Mouse (Mus musculus) A20 (cell line): ENCODE measurements at regions not wholly inside any gene's neighbourhood (a gene's known extent, or its start where the extent isn't known, plus 50 kb on each side); places are given as distances from the start of the nearest gene placed in this dataset.
"Not testable (repeated sequence)": the region's sequence is repeated elsewhere in the genome, so short reads cannot be mapped to it uniquely, and the experiment has no call there.

Source experiments
- DNase-seq: peaks from one replicate; pipeline ENCODE4 v3.0.0-alpha.2; 2011; ENCODE audit warnings: low read depth, low spot score

DNA sequence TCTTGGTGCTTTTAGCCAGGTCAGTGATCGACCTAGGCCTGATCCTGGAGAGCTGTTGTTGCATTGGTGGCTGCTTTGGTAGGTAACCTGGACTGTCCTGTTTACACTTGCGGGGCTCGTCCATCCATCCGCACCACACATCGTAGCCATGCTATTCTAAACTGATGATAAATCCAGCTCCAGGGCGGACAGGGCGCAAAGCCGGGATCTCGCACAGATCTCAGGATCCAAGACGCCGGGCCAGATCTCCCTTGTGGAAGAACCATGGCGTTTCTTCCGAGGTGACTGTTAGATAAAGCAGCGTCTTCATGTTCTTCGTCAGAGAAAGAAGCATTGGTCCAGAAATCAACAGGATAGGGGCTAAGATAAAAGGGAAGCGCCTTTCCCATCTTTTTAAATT lies 115.6 kb downstream of the Sec16b start:
- not testable (repeated sequence) for DNase-seq

- no peak for DNase-seq
Measured at GRCm38 (mm10) chr1:157632586-157632985, 126.1 kb downstream of the Sec16b start.

DNA sequence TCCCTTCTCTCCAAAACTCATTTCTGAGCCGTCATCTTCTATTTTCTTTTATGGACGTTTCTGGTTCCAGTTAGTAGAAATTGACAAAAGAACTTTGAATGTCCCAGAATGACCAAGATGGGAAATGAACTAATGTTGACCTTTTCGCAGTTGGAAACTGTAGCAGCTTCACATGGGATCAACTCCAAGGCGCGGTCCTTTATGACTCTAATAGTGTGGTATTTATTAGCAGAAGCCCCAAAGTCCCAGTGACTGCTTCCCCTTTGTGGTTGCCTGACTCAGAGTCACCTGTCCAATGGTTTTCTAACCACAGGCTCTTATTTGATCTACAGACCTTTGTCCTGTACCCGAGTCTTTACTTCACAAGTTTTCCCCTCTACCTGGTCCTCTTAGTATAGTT lies 126.9 kb downstream of the Sec16b start:
- DNase-seq: no peak

- no peak for DNase-seq
Measured at GRCm38 (mm10) chr1:157635776-157636175, 129.2 kb downstream of the Sec16b start.

- DNase-seq: no peak
Measured at GRCm38 (mm10) chr1:157643524-157643923, 137.0 kb downstream of the Sec16b start.

- no peak for DNase-seq
Measured at GRCm38 (mm10) chr1:157645682-157646421, 139.3 kb downstream of the Sec16b start.

DNA sequence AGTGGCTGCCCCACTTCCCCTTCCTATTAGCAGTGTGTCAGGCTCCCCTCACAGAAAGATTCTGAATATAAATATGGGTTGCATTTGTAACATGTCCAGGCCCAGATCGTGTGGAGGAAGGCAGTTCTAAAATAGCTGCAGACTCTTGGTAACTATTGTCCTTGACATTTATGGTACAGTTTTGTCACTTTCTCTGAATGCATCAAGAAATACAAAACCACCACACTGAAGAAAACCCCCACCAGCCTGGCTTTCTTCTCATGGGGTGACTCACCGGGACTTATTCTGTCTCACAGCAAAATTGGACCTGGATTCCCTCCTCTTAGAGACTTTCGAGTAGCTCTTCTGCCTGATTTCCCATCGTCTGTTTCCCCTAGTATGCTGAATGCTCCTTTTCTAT lies 148.9 kb downstream of the Sec16b start:
- DNase-seq: no peak

DNA sequence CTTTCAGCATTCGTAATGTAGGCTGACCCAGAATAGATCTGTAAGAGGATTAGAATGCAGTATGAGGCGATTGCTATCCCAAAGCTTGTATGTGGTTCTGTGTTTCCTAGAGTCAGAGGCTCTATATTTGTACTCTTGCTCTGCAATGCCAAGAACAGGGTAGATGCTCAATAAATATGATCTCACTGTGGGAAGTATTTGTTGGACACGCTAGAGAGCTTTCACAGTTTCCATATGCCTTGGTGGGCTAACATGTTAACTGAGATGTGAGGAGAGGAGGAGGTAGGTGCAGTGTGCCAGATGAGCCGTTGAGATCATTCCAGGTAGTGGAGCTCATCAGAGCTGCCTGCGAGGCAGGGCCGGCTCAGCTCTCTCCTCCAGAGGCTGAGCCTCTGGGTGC lies 163.1 kb downstream of the Sec16b start:
- no peak for DNase-seq

DNA sequence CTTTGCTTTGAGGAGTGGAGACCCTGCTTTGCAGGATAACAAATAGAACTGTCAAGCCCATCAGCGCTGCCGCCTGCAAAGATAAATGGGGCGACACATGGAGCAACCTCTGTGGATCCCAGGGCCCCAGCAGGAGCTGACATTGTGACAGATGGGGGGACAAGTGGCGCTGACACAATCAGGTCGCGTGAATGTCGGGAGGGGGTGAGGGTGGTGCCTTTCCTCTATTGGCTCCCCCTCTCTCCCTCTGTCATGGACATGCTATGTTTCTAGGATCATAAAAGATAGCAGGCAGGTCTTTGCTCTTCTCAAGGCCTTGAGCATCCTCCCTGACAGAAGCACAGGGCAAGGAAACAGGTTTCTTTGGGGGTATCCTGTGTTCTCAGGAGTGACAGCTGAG lies 177.8 kb downstream of the Sec16b start:
- no peak for DNase-seq

GRCm38 (mm10) chr1:157695198-157695597 lies 188.7 kb downstream of the Sec16b start:
- DNase-seq: no peak

- DNase-seq: no peak
Measured at GRCm38 (mm10) chr1:157703639-157704038, 197.1 kb downstream of the Sec16b start.

DNA sequence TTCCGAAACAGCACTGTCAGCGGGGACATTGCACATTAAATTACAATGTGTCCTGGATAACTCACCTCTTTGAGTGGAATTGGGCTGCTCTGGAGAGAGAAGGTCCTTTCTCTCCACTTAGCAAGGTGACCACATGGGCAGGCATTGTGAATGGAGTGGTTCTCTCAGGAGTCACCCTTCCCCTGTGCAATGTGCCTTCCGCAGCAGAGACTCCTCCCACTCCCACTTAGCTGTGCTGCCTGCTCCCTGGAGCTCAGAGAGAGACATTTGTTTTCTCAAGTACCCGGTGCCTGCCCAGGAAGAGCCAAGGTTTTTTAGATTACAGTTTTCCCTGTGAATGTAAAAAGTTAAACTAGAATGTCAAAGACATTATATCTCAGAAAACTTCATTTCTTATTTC lies 198.8 kb downstream of the Sec16b start:
- no peak for DNase-seq

DNA sequence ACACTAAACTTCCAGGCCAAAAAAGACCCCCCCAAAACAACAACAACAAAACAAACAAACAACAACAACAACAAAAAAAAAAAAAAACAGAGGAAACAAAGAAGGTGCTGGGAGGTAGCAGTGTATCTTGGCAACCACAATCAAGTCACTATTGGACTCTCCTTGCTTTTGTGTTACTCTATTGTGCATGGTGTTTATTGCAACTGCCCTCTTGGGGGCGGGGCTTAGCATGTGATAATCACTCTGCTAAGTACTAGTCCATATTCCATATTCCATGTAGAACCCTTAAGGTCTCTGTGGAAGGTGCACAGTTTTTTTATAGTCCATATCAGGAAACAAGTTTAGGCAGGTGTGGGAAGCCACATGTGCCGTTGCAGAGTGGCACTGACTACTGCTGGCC lies 200.7 kb downstream of the Sec16b start:
- no peak for DNase-seq

- DNase-seq: no peak
Measured at GRCm38 (mm10) chr1:157709117-157709516, 202.6 kb downstream of the Sec16b start.

GRCm38 (mm10) chr1:157710870-157711269 lies 204.3 kb downstream of the Sec16b start:
- DNase-seq: no peak

DNA sequence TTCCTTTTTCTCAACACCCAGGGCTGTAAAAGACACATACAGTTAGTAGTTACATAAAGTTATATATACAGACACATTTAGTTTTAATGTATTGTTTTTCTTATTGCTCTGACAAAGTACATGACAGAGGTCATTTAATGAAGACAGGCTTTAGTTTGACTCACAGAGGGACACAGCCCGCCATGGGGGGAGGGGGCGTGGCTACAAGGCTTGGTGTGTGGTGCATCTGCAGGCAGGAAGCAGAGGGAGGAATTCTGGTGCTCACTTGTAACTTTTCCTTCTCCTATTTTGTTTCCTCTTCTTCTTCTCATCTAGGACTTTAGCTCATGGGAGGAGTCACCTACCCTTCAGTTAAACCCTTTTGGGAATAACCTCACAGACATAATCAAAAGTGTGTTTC lies 206.0 kb downstream of the Sec16b start:
- no peak for DNase-seq

- no peak for DNase-seq
Measured at GRCm38 (mm10) chr1:157713851-157714250, 207.3 kb downstream of the Sec16b start.

DNA sequence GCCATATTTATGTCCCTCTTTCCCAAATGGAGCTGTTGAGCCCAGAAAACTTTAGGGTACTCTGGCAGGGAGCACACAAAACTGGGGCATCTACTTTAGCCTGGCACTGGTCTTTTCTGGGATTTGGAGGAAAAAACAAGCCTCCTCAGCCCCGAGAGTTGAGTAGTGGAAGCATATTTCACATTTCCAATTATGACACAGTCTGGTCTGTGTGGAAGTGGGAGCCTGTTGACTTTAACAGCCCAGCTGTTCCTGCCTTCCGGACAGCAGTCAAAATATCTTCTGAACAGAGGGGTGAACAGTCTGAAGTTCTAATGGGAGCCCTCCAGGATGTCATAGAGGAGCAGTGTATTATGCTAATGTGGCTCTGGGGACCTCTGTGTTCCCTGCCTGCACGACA lies 209.1 kb downstream of the Sec16b start:
- DNase-seq: no peak

GRCm38 (mm10) chr1:157717131-157717530 lies 210.6 kb downstream of the Sec16b start:
- DNase-seq: no peak

DNA sequence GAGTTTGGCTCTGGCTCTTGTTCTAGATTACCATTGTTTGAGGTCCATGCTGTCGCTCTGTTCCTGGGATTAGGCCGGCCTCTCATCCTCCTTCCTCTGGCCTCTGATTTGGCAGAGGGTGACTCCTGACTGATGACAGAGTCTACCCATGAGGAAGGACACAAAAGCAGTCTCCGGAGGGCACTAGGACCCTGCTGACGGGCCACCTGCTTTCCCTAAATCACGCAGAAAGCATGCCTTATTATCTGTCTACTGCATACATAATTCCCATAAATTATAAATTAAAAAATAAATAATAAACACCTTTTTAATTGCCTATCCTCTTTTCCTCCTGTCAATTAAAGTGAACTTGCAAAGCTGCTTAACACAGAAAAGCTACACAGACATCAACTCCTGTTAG lies 215.4 kb downstream of the Sec16b start:
- DNase-seq: no peak

DNA sequence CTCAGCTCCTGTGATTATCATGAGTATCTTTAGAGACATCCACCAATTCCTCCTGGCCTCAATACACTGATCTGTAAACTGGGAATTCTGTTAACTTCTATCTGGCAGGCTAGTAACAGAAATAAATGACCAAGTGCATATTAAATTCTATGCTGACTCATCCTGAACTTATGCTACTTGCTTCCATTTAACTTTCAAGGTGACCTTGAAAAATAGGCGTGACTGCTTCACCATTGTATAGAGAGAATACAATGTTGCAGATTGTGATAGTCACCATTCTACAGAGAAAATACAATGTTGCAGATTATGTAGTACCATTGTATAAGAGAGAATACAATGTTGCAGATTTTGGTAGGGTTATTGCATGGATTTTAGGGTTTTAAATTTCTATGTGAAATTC lies 224.6 kb downstream of the Sec16b start:
- DNase-seq: no peak

- DNase-seq: no peak
Measured at GRCm38 (mm10) chr1:157740725-157741665, 234.5 kb downstream of the Sec16b start.

GRCm38 (mm10) chr1:157745611-157746010 lies 239.1 kb downstream of the Sec16b start:
- peak; percentile 1 for DNase-seq
